Mouse (Mus musculus): ENCODE data around the gene Vmn2r24.
"Not testable (repeated sequence)": the region's sequence is repeated elsewhere in the genome, so short reads cannot be mapped to it uniquely, and the experiment has no call there.

Vmn2r24 gene

DNA sequence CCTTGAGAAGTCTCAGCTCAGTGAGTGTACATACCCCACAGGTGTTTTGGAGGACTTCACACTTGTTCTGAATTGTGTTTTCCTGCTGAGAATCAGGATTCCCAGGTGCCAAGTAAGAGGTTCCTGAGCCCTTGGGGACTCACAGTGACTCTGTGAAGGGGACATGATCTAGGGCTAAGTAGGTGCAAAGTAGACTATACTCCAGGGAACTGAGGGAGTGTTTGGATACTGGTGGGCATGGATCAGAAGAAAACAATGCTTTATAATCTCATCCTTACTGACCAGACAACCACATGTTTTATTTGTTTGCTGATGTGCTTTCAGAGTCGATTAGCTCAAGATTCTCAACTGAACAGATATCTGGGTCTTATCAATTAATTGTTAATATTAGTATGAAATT, at the start of gene Vmn2r24:
Vmn2r24 (plus strand) TSS at position 301 of the 400 bp plus-strand sequence.
- DNase-seq (ENCODE audit: low read depth): no peak

DNA sequence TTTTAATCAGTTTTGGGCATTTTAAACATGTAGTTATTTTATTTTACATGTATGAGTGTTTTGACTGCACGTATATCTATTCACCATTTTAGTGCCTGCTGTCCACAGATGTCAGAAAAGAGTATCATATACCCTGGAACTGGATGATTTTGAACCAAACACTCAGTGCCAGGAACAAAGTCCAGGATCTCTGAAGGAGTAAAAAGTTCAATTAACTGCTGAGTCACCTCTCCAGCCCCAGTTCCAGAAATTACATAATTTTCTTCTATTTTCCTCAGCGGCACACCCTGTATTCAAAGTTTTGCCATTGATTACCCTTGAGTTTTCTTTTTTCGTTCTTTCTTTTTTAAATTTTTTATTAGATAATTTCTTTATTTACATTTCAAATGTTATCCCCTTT, 8.6 kb upstream of the Vmn2r24 start:
- DNase-seq (ENCODE audit: low read depth): no peak

DNA sequence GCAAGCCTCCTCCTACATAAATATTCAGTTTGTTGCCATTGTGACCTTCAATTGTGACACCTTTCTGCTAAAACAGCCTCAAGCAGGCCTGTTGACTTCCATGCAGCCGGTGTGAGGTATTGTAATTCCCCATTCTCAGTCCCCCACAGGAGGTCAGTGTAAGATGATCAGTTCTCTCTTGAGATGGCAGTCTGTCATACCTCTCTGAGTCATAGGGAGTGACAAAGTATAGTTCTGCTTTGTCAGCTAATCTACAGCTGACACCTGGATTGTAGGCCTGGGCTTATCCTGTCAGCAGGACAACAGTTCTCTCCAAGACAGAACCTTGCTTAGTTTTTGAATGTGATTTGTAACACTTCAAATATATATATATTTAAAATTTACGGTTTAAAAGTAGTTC, 6.2 kb downstream of the Vmn2r24 start:
- no peak for DNase-seq (ENCODE audit: low read depth)

DNA sequence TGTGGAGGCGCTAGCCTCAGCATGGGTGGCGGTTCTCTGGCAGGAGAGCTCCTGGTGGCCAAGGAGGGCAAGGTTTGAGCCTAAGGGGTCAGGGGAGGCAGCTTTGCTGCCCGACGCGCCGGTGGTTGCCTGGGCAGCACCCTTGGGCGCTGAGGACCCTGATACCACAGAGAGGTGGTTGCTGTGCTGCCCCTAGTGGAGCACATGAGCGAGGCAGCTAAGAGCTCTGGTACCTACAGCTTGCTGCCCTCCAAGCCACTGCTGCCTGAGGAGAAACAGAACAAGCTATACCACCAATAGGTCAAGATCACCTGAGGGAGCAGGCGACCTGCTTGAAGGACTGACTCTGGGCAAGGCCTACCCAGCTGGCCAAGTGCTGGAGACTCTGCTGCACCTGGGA, 15.1 kb downstream of the Vmn2r24 start:
- DNase-seq (ENCODE audit: low read depth): no peak

DNA sequence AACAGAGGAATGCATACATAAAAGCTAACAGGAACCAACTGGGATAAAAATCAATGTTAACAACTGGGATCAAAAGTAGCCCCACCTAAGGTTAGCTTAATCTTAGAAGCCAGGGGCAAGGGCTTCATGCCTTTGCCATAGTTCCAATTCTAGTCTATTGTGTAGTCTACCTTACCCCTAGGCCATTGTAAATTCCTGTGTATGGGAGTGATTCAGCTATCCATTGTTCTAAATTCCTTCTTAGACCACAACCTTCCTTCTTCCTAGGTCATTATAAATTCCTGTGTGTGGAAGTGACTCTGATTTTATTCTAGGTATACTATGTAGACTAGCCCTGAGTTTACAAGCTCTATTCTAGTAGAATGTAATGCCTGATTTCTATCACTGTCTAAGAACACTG, 31.6 kb downstream of the Vmn2r24 start:
- not testable (repeated sequence) for DNase-seq (ENCODE audit: low read depth)

DNA sequence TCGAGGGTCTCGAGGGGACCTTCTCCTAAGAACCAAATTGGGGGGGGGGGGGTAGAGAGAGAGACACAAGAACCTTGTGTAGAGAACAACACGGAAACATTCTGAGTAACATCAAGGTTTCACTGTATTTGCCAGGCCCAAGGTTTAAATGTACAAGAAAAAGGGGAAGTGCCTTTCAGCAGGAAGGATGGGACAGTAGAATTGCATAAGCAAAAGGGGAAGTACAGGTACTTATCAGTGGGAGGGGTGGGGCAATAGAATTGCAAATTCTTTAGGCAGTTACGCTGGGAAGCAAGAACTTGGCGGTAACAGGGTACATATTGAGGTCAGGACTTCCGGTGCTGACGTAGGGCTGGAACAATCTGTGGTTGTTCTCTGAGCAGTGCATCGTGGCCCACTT, 41.3 kb downstream of the Vmn2r24 start:
- DNase-seq (ENCODE audit: low read depth): no peak

DNA sequence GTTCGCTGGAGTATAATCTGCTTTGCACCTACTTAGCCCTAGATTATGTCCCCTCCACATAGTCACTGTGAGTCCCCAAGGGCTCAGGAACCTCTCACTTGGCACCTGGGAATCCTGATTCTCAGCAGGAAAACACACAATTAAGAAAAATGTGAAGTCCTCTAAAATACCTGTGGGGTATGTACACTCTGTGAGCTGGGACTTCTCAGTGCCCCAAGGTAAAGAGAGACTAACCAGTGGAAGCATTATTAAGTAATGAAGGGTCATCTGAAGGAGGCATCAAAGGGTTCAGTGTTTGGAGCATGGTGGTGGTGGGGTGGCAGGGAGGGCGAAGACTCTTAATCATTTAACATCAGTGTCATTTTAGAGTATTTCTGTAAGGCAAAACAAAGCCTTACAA, 74.7 kb downstream of the Vmn2r24 start, which contains the start of gene Vmn2r25:
Vmn2r25 (minus strand) TSS at position 101 of the 400 bp plus-strand sequence.
- not testable (repeated sequence) for DNase-seq (ENCODE audit: low read depth)
